Mouse (Mus musculus) spleen, adult 12 weeks (tissue): Measurements from ENCODE around the gene Gm49321.

Experiments used
- DNase-seq: peaks from one replicate; pipeline ENCODE4 v3.0.0; 2022; ENCODE audit warnings: low spot score

The Gm49321 gene

GRCm38 (mm10) chr12:74014739-74015270 is 77.4 kb downstream of the Gm49321 start:
- DNase-seq: no peak

GRCm38 (mm10) chr12:74015491-74015890 is 78.0 kb downstream of the Gm49321 start:
- no peak for DNase-seq
